Mouse (Mus musculus) heart, adult 2 months (tissue): Measurements from ENCODE around the gene Gpbp1l1. TPM values are rescaled to one million over a fixed set of nuclear protein-coding genes. Genes with fewer than 3 reads are reported as not detected.

Source experiments
- DNase-seq, 2 experiments: peaks; one replicate each; pipeline ENCODE4 v3.0.0; 2021
- H3K27ac ChIP-seq: fragments of 200-600 bp; 2 replicates; pipeline ENCODE4 v1.8.1; 2022
- H3K27me3 ChIP-seq: fragments of 200-500 bp; 2 replicates; pipeline ENCODE4 v1.6.1; 2012; ENCODE audit warnings: mild to moderate bottlenecking, low read length, inconsistent platforms, mixed read lengths; ENCODE audit not compliant: control insufficient read depth, insufficient read depth
- H3K36me3 ChIP-seq: fragments of 200-500 bp; 2 replicates; pipeline ENCODE4 v1.6.1; 2012; ENCODE audit warnings: low read length, inconsistent platforms; ENCODE audit not compliant: control insufficient read depth, insufficient read depth
- H3K4me1 ChIP-seq: fragments of 200-500 bp; 2 replicates; pipeline ENCODE4 v1.6.1; 2011; ENCODE audit warnings: low read length; ENCODE audit not compliant: control insufficient read depth, insufficient read depth
- H3K4me3 ChIP-seq: fragments of 200-600 bp; 2 replicates; pipeline ENCODE4 v1.8.1; 2022
- H3K79me2 ChIP-seq: fragments of 200-500 bp; replicated peaks from 2 replicates; pipeline ENCODE4 v1.6.1; 2012; ENCODE audit warnings: mild to moderate bottlenecking, inconsistent platforms, low read length, moderate library complexity, mixed read lengths; ENCODE audit not compliant: control insufficient read depth, insufficient read depth
- H3K9ac ChIP-seq: fragments of 200-500 bp; 2 replicates; pipeline ENCODE4 v1.6.1; 2012; ENCODE audit warnings: low read depth, mild to moderate bottlenecking, control low read depth, inconsistent platforms, low read length, mixed read lengths
- CTCF ChIP-seq: fragments of 200-600 bp; IDR thresholded peaks from 2 replicates; pipeline ENCODE4 v1.8.1; 2022; ENCODE audit warnings: antibody characterized with exemption, mild to moderate bottlenecking, moderate library complexity
- EP300 ChIP-seq: fragments of 200-500 bp; IDR thresholded peaks from 2 replicates; pipeline ENCODE4 v1.6.1; 2011; ENCODE audit warnings: low read depth, low read length, control low read depth; ENCODE audit not compliant: insufficient read depth
- POLR2A ChIP-seq: fragments of 200-500 bp; IDR thresholded peaks from 2 replicates; pipeline ENCODE4 v1.6.1; 2011; ENCODE audit warnings: mild to moderate bottlenecking, low read depth, low read length, control low read depth; ENCODE audit not compliant: insufficient read depth
- WGBS: fragments of 180-500 bp; shearing (Covaris S2); methylation state at CpG from one replicate; pipeline ENCODE4 v1.1.7; 2018; 5-methylcytosine and 5-hydroxymethylcytosine counted together
- intact Hi-C: fragments of 180-260 bp; cut with DNase I; formaldehyde crosslinking; loops from one replicate; pipeline ENCODE4 v1.15.1; 2025
- long read RNA-seq: library from polyadenylated mRNA; stranded (forward); transcript quantifications from one replicate; pipeline ENCODE4 v2.0.0, GENCODE M21; 2021
- polyA plus RNA-seq: library from polyadenylated mRNA; depleted of rRNA; stranded (reverse); fragments of >200 nt; gene quantifications from 2 replicates; pipeline ENCODE4 v1.2.3, GENCODE M21; 2012; rRNA removed
- total RNA-seq, 2 experiments: library from RNA; stranded (reverse); gene quantifications; 2 replicates each; pipeline ENCODE4 v1.2.3; 2021

Gene Gpbp1l1
- total RNA-seq, result 10 to 100 TPM; 57.9 to 65.9 TPM
- 37.7 and 55.3 TPM in 2 replicates for polyA plus RNA-seq
- long read RNA-seq, transcript Gpbp1l1-201 (12 exons, 3,588 nt), result major isoform, 25 of 33 reads
- long read RNA-seq, partial matches to known transcripts, result 5 of 33 reads
- long read RNA-seq, other reads (novel, unspliced or antisense), result 3 of 33 reads

DNA sequence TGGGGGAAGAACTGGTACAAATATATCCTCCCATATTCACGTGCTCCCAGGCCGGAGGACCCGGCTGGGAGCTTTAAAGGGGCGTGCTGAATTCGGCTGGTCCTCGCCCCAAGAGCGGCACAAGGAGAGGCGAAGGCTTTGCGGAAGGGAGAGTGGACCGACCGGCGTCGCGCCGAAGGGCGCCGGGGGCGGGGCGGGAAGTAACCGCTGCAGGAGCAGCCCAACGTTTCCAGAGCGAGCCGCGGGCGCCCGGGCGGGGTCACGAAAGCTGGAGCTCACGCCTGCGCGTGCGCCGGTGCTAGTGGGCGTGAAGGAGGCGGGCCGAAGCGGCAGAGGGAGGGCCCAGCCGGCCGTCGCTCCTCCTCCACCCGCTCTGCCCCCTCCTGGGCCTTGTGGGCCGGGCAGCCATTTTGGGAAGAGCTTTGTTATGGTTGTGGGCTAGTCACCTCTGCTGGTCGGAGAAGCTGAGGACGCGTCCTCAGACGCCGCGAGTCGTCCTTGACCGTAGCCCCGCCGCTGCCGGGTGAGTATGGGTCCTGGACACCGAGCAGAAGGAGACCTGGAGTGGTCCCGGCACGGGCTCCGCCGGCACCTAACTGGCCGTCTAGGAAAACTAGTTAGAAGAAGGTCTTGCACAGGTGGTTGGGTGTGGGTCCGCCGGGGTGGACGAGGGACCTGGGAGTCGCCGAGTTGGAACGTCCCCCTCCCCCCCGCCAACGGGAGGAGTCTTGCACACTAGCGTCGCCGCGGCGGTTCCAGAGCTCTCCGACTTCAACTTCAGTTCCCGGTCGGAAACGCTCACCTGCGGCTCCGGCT lies at the start of gene Gpbp1l1:
Gpbp1l1 (plus strand) TSS at position 353 of the 816 bp plus-strand sequence.
- Histone ChIP-seq H3K36me3 (peaks cover 17% of the 10 kb centered on the region), H3K27ac (peak within 1 kb of the TSS; percentile 95), H3K4me1 (peaks cover 1% of the 10 kb centered on the region; the same call in 1 of the 2 replicates), H3K9ac (peak within 1 kb of the TSS; percentile 97), H3K27me3 (no peaks in the 10 kb centered on the region), H3K79me2 (peaks cover 6% of the 10 kb centered on the region), H3K4me3 (peak within 1 kb of the TSS; percentile 96)
- peak; percentile 99 for DNase-seq
- TF ChIP-seq EP300 (no peak), POLR2A (peak; percentile 90), CTCF (peak; percentile 55)
- WGBS, result under 1% methylated on average over 78 of the region's 78 CpGs
- intact Hi-C loops, result loop anchor here (5.0 to 10.0 kb wide), 5 partner anchors 40 to 435 kb away; partner anchors contain the start of genes Ccdc17, Ipp, Mast2 and Urod

DNA sequence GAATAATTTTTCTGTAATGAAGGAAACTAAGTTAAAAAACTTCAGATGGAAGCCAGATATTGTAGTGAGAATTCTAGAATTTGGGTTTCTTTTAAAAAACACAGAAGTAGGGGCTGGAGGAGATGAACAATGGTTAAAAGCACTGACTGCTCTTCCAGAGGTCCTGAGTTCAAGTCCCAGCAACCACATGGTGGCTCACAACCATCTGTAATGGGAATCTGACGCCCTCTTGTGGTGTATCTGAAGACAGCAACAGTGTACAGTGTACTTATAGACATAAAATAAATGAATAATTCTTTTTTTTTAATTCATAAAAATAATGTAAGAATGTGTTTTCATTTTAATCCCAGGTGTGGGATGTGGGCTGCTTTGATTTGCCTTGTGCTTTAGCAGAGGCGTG lies 26.3 kb upstream of the Gpbp1l1 start:
- Histone ChIP-seq H3K9ac (no peak overlapping the region), H3K79me2 (no peaks in the 10 kb centered on the region), H3K27ac (no peak overlapping the region), H3K4me3 (no peak overlapping the region), H3K4me1 (no peaks in the 10 kb centered on the region), H3K27me3 (no peaks in the 10 kb centered on the region), H3K36me3 (no peaks in the 10 kb centered on the region)
- DNase-seq, result no peak
- intact Hi-C loops, result no loop called here
- TF ChIP-seq POLR2A, result no peak
- peak; percentile 50 for TF ChIP-seq CTCF
- 79% methylated on average over 2 of the region's 2 CpGs for WGBS

DNA sequence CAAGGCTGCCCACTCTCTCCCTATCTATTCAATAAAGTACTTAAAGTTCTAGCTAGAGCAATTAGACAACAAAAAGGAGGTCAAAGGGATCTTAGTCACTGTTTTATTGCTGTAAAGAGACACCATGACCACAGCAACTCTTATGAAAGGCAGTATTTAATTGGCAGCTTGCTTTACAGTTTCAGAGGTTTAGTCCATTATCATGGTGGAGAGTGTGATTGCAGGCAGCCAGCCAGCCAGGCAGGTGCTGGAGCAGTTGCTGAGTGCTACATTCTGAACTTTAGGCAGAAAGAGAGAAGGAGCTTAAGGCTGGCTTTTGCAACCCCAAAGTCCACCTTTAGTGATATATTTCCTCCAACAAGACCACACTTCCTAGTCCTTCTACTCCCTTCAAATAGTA lies 21.1 kb upstream of the Gpbp1l1 start:
- TF ChIP-seq CTCF (no peak), POLR2A (no peak), EP300 (no peak)
- intact Hi-C loops, result no loop called here
- H3K27ac ChIP-seq, result no peak overlapping the region
- no peaks in the 10 kb centered on the region for H3K4me1 ChIP-seq
- DNase-seq, result no peak
- no peaks in the 10 kb centered on the region for H3K79me2 ChIP-seq
- no peak overlapping the region for H3K4me3 ChIP-seq
- no peak overlapping the region for H3K9ac ChIP-seq
- no peaks in the 10 kb centered on the region for H3K36me3 ChIP-seq
- no peaks in the 10 kb centered on the region for H3K27me3 ChIP-seq

DNA sequence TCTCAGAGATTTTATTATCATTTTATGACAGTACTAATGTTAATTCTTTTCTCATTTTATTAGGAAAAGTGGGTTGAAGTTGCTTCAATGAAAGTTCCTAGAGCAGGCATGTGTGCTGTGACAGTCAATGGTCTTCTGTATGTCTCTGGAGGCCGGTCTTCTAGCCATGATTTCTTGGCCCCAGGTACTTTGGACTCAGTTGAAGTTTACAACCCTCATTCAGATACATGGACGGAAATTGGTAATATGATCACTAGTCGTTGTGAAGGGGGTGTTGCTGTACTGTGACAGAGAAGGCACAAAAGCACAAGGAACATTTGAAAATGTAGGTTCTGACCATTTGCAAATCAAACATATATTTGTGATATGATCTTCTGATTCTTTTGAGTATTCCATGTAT lies 19.7 kb upstream of the Gpbp1l1 start:
- 93% methylated on average over 3 of the region's 3 CpGs for WGBS
- DNase-seq, result no peak
- Histone ChIP-seq H3K9ac (no peak overlapping the region), H3K4me3 (no peak overlapping the region), H3K4me1 (no peaks in the 10 kb centered on the region), H3K27ac (no peak overlapping the region), H3K36me3 (no peaks in the 10 kb centered on the region), H3K27me3 (no peaks in the 10 kb centered on the region), H3K79me2 (no peaks in the 10 kb centered on the region)
- TF ChIP-seq POLR2A, result no peak
- intact Hi-C loops, result no loop called here

DNA sequence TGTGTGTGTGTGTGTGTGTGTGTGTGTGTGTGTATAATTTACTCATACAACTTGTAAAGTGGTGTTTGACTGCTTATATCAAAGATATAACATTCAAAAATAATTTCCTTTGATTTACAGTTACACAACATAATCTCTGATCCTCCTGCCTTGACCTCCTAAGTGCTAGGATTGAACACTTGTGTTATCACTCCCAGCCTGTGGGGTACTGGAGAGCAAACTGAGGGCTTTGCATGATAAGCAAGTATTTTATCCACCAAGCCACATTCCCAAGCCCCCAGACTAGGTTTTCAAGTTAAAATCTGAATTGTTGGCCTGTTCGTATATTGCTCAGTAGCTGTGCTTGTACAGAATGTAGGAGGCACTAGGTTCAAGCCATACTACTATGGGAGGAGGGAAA lies 7.0 kb upstream of the Gpbp1l1 start:
- H3K9ac ChIP-seq, result no peak overlapping the region
- H3K4me1 ChIP-seq, result no peaks in the 10 kb centered on the region
- no peaks in the 10 kb centered on the region for H3K79me2 ChIP-seq
- no peak for TF ChIP-seq POLR2A
- TF ChIP-seq CTCF, result no peak
- no peak for TF ChIP-seq EP300
- WGBS, result 74% methylated on average over 1 of the region's 1 CpGs
- no peak overlapping the region for H3K4me3 ChIP-seq
- no peaks in the 10 kb centered on the region for H3K27me3 ChIP-seq
- H3K36me3 ChIP-seq, result no peaks in the 10 kb centered on the region; the same call in 1 of the 2 replicates
- intact Hi-C loops, result loop anchor here (10.0 kb wide), 1 partner anchor 206 kb away; no protein-coding TSS in a partner anchor
- no peak overlapping the region for H3K27ac ChIP-seq
- DNase-seq, result no peak

DNA sequence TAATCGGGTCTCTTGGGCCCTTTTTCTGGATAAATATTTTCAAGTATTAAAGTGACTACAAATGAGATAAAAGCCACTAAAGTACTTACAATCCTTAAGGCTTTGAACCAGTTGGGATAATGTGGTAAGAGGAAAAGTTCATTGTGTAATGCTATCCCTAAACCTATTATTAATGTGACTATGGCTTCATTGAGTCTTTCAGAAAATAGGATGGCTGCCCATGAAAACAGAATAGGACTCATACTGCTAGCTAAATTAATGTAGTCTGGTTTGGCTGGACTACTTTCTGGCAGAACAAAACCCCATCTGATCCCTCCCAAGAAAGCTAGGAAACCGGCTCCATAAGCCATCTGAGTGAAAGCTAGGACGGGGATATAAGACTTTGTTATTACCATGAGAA lies 4.4 kb upstream of the Gpbp1l1 start:
- WGBS, result 85% methylated on average over 3 of the region's 3 CpGs
- no peak overlapping the region for H3K9ac ChIP-seq
- H3K4me1 ChIP-seq, result no peaks in the 10 kb centered on the region
- DNase-seq, result no peak
- H3K4me3 ChIP-seq, result no peak overlapping the region
- H3K27me3 ChIP-seq, result no peaks in the 10 kb centered on the region
- H3K27ac ChIP-seq, result no peak overlapping the region
- TF ChIP-seq EP300 (no peak), CTCF (no peak), POLR2A (no peak)
- no peaks in the 10 kb centered on the region; the same call in 1 of the 2 replicates for H3K36me3 ChIP-seq
- 0 out of 2 replicates have a peak, but pooled peaks cover 1% of the 10 kb centered on the region for H3K79me2 ChIP-seq
- intact Hi-C loops, result loop anchor here (10.0 kb wide), 1 partner anchor 208 kb away; no protein-coding TSS in a partner anchor
